Comparison of ENCODE assay signal across 13 mouse cellular contexts in the genomic region with DNA sequence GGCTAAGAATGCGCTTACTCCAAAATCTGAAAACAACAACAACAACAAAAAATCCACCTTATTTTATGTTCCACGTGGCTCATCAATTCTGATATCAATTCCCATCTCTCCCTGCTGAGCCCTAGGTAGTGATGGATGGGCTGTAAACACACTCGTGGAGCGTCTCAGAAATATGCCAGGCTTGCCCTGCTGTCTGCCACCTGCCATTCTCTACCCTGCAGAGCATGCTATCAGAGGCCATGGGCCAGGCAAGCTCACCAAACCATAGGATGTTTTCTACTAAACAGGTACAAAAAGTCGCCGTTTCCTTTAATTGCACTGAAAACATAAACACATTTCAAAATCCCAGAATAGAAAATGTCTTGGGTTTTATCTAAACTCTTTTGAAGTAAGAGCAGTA.
"Had no signal": no experiment of that assay in that cellular context is flagged by ENCODE, and none has a peak within 500 bp of the region (broad histone marks: within the 10 kb centered on the region; RNA-seq: fewer than 3 reads in every experiment).

No protein-coding gene starts in this region.

- H3K9ac ChIP-seq: limb, embryonic 12.5 days; liver, embryonic 14.5 days; midbrain, embryonic 13.5 days; neural tube, embryonic 12.5 days; stomach, embryonic 15.5 days had no signal

- ATAC-seq: midbrain, embryonic 13.5 days had no signal

- H3K36me3 ChIP-seq: limb, embryonic 12.5 days; midbrain, embryonic 13.5 days; neural tube, embryonic 12.5 days; stomach, embryonic 15.5 days had no signal

- H3K27ac ChIP-seq: limb, embryonic 12.5 days; liver, embryonic 14.5 days; neural tube, embryonic 12.5 days; stomach, embryonic 15.5 days had no signal

- H3K4me2 ChIP-seq: limb, embryonic 12.5 days; midbrain, embryonic 13.5 days; neural tube, embryonic 12.5 days; stomach, embryonic 15.5 days had no signal

- DNase-seq: kidney, postnatal 25 days; layer of hippocampus, adult 9-11 months; liver; lung, adult 18-20 months; retina, postnatal 1 day; thymus, adult 2 months; thymus, postnatal 25 days had no signal

- H3K4me1 ChIP-seq: stomach, embryonic 15.5 days had no signal

- H3K27me3 ChIP-seq: limb, embryonic 12.5 days; midbrain, embryonic 13.5 days; neural tube, embryonic 12.5 days; stomach, embryonic 15.5 days had no signal

- H3K9me3 ChIP-seq: limb, embryonic 12.5 days; midbrain, embryonic 13.5 days; neural tube, embryonic 12.5 days; stomach, embryonic 15.5 days had no signal

- H3K4me3 ChIP-seq: limb, embryonic 12.5 days; midbrain, embryonic 13.5 days; myocyte; neural tube, embryonic 12.5 days; stomach, embryonic 15.5 days had no signal
